Mouse (Mus musculus): ENCODE data around the gene Ubap2l.

GRCm38 (mm10) chr3:89994807-89995515, 57.5 kb downstream of the Ubap2l start:
- TF ChIP-seq CTCF (IDR thresholded peaks at IDR 0.05; ENCODE audit: low read depth) (no peak), EP300 (optimal IDR thresholded peaks at IDR 0.05) (no peak)

All from stomach, postnatal 0 days (tissue).